Mouse (Mus musculus) stomach, postnatal 0 days (tissue): ENCODE results near the gene C1qbp. TPM values are rescaled to one million over a fixed set of nuclear protein-coding genes. Genes with fewer than 3 reads are reported as not detected.
A peak's percentile ranks its signal among the peaks of the same experiment; 100 is the strongest.

Experiments used
- ATAC-seq: fragments of 200-750 bp; cut with Nextera tagmentation; 2 replicates; pipeline ENCODE4 v1.8.0; 2017; ENCODE audit not compliant: low FRiP score, low TSS enrichment
- DNase-seq: peaks from one replicate; pipeline ENCODE4 v3.0.0-alpha.2; 2016; ENCODE audit warnings: low spot score
- H3K27ac ChIP-seq: fragments of 300-500 bp; sonication (generic); replicated peaks from 2 replicates; pipeline ENCODE4 v1.5.1; 2014; ENCODE audit warnings: mild to moderate bottlenecking, control low read depth
- H3K27me3 ChIP-seq: fragments of 300-500 bp; sonication (generic); 2 replicates; pipeline ENCODE4 v1.6.1; 2014; ENCODE audit warnings: low read length; ENCODE audit not compliant: control insufficient read depth, insufficient read depth
- H3K36me3 ChIP-seq: fragments of 300-500 bp; sonication (generic); 2 replicates; pipeline ENCODE4 v1.6.1; 2014; ENCODE audit warnings: low read length, mixed read lengths; ENCODE audit not compliant: control insufficient read depth, insufficient read depth
- H3K4me1 ChIP-seq: fragments of 300-500 bp; sonication (generic); replicated peaks from 2 replicates; pipeline ENCODE4 v1.6.1; 2014; ENCODE audit warnings: antibody characterized with exemption; ENCODE audit not compliant: control insufficient read depth, insufficient read depth
- H3K4me2 ChIP-seq: fragments of 300-500 bp; sonication (generic); replicated peaks from 2 replicates; pipeline ENCODE4 v1.6.1; 2014; ENCODE audit warnings: low read depth, mild to moderate bottlenecking, control low read depth, moderate library complexity
- H3K4me3 ChIP-seq: fragments of 300-500 bp; sonication (generic); 2 replicates; pipeline ENCODE4 v1.5.1; 2014; ENCODE audit warnings: low read depth, low read length, control low read depth
- H3K9ac ChIP-seq: fragments of 300-500 bp; sonication (generic); 2 replicates; pipeline ENCODE4 v1.6.1; 2014; ENCODE audit warnings: mild to moderate bottlenecking, low read length, control low read depth, mixed read lengths
- H3K9me3 ChIP-seq: fragments of 300-500 bp; sonication (generic); 2 replicates; pipeline ENCODE4 v1.6.1; 2016; ENCODE audit warnings: low read length; ENCODE audit not compliant: control insufficient read depth
- CTCF ChIP-seq: IDR thresholded peaks from 2 replicates; pipeline ENCODE4 v1.5.1; 2016; ENCODE audit warnings: antibody characterized with exemption, low read depth, mild to moderate bottlenecking, moderate library complexity
- EP300 ChIP-seq: optimal IDR thresholded peaks from 2 replicates; pipeline ENCODE3; 2016; ENCODE audit warnings: antibody characterized with exemption
- WGBS: fragments of 180-500 bp; shearing (Covaris S2); extraction: QIAGEN DNeasy Blood & Tissue Kit; methylation state at CpG from one replicate; pipeline ENCODE4 v1.1.7; 2014; 5-methylcytosine and 5-hydroxymethylcytosine counted together
- polyA plus RNA-seq: library from polyadenylated mRNA; unstranded; fragments of >200 nt; fragmentation: Nextera tagmentation; extraction: Ambion mirVana; gene quantifications from 2 replicates; pipeline ENCODE4 v1.2.1, GENCODE M21; 2015

C1qbp gene
- polyA plus RNA-seq, 1 experiment from 2014 or later: 175 TPM

DNA sequence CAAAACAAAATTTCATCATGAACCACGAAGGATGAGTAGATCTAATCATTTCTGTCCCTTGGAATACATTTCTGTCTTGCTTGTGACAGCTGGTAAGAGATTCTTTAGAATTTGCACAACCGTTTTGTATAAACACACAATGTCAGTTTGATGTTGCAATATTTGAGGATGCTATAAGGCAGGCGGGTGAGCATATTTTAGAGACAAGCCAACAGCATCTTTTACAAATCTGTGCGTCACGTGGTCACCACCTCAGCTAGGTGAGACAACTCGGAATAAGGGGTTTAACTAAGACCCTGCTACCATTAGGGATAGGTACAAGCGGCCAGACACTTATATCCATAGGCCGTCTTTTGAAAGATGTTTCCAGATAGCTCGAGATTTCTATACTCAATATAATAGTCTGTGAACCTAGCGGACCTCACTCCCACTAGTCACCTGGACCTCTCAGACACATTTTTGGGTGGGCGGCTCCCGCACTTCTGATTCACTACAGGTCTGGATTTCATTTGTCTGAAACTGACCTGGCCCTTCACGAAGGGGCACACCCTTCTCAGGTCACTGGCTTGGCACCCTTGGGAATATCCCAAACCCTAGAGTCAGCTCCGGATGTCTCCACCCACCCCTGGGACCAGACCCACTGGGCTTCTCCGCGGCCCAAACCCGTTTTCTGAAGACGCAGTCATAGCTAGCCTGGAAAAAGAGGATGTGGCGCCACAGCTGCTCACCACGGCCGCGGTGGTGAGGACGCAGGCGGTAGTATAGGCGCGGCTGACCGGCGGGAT, 35.8 kb upstream of the C1qbp start:
- Histone ChIP-seq H3K27me3 (no peaks in the 10 kb centered on the region), H3K4me2 (peak overlapping the region; percentile 77), H3K4me3 (peak overlapping the region; percentile 94), H3K36me3 (no peaks in the 10 kb centered on the region), H3K4me1 (0 out of 2 replicates have a peak, but pooled peaks cover 4% of the 10 kb centered on the region), H3K27ac (peak overlapping the region; percentile 75), H3K9ac (peak overlapping the region; percentile 89), H3K9me3 (no peaks in the 10 kb centered on the region)
- TF ChIP-seq CTCF (no peak), EP300 (no peak)
- ATAC-seq: peak; percentile 8
- 2% methylated on average over 28 of the region's 28 CpGs for WGBS
- no peak for DNase-seq

DNA sequence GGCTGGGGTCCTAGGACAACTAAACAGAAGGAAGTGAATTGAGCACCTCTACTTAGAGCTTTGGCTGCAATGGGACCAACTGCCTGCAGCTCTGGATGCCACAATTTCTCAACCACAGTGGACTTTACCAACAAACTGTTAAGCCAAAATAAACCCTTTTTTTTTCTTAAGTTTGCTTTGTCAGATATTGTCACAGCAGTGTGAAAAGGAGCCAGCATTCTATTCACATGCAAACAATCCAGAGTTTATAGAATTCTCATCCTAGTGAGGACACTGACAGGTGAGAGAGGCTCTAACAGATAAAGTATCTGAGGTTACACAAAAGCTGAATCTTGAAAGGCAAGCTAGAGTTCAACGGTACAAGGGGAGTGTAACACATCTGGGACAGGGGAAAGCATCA, 34.2 kb upstream of the C1qbp start:
- H3K4me1 ChIP-seq: 0 out of 2 replicates have a peak, but pooled peaks cover 4% of the 10 kb centered on the region
- no peak overlapping the region for H3K4me2 ChIP-seq
- no peak for TF ChIP-seq CTCF
- TF ChIP-seq EP300: no peak
- H3K9ac ChIP-seq: no peak overlapping the region
- no peak overlapping the region for H3K27ac ChIP-seq
- no peak for DNase-seq
- no peaks in the 10 kb centered on the region for H3K27me3 ChIP-seq
- H3K4me3 ChIP-seq: no peak overlapping the region
- no peaks in the 10 kb centered on the region for H3K9me3 ChIP-seq
- WGBS: 81% methylated on average over 1 of the region's 1 CpGs
- no peak for ATAC-seq
- H3K36me3 ChIP-seq: no peaks in the 10 kb centered on the region

DNA sequence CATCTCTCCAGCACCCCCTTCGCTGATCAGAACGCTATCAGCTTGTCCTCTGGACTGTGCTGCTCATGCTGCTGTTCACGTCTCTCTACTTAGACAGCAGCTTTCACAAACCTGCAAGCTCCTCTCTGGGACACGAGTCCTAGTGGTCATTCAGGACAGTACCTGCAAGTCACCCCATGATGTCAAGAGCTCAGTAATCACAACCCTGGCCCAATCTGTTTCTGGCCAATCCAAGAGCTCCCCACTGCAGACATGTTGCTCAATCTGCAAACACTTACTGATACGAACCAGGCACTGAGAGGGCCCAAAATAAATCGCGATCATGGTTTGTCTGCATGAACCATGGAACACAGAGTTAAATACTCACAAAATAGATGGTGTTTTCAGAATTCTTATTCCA, 29.9 kb upstream of the C1qbp start:
- H3K4me2 ChIP-seq: no peak overlapping the region
- ATAC-seq (no peak), DNase-seq (no peak)
- peaks cover 13% of the 10 kb centered on the region for H3K36me3 ChIP-seq
- no peaks in the 10 kb centered on the region for H3K27me3 ChIP-seq
- no peak overlapping the region for H3K27ac ChIP-seq
- H3K4me1 ChIP-seq: 0 out of 2 replicates have a peak, but pooled peaks cover 2% of the 10 kb centered on the region
- no peak overlapping the region for H3K9ac ChIP-seq
- no peak overlapping the region for H3K4me3 ChIP-seq
- H3K9me3 ChIP-seq: no peaks in the 10 kb centered on the region
- WGBS: 92% methylated on average over 7 of the region's 7 CpGs
- TF ChIP-seq EP300 (no peak), CTCF (no peak)

DNA sequence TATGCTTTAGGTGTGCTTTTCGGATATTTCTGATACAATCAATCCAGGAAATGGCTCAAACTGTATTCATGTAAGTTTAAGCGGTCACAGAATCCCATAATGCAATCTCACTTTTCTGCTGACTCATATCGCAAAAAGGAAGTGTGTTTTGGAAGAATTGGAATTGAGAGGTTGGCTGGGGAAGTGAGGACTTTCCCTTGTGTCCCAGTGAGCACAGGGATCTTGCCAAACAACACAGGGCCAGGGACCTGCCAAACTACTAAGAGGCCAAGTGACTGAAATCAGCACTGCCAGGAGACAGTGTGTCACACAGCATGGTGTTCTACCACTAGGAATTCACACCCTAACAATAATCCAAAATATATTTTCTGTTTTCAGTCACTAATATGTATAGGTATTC, 25.5 kb upstream of the C1qbp start:
- H3K4me2 ChIP-seq: no peak overlapping the region
- no peak overlapping the region for H3K27ac ChIP-seq
- no peak for ATAC-seq
- H3K9me3 ChIP-seq: no peaks in the 10 kb centered on the region
- H3K27me3 ChIP-seq: no peaks in the 10 kb centered on the region
- TF ChIP-seq EP300: no peak
- no peak for TF ChIP-seq CTCF
- peaks cover 15% of the 10 kb centered on the region for H3K36me3 ChIP-seq
- no peak overlapping the region for H3K4me3 ChIP-seq
- no peaks in the 10 kb centered on the region for H3K4me1 ChIP-seq
- no peak for DNase-seq
- H3K9ac ChIP-seq: no peak overlapping the region
- 85% methylated on average over 3 of the region's 3 CpGs for WGBS

DNA sequence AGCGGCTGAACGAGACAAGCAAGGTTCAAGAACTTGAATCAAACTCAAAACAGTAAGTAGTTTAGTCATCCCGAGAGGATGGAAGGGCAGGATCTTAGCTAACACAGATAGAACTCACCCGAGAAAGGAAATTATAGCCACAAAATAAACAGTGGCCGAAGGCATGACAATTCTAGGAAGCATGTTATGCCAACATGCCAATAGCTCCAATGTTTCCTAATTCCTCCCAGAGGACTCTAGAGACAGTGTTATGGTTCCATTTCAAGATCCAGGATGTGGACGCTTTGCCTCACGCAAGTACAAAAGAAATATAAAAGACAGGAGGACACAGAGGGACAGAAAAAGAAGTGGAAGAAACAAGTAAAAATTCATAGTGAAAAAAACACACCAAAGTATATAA, 25.0 kb upstream of the C1qbp start:
- Histone ChIP-seq H3K4me2 (no peak overlapping the region), H3K27ac (no peak overlapping the region), H3K4me1 (0 out of 2 replicates have a peak, but pooled peaks cover 1% of the 10 kb centered on the region), H3K4me3 (no peak overlapping the region), H3K9me3 (no peaks in the 10 kb centered on the region), H3K36me3 (peaks cover 15% of the 10 kb centered on the region), H3K27me3 (no peaks in the 10 kb centered on the region), H3K9ac (no peak overlapping the region)
- DNase-seq (no peak), ATAC-seq (no peak)
- 78% methylated on average over 7 of the region's 7 CpGs for WGBS
- no peak for TF ChIP-seq CTCF
- no peak for TF ChIP-seq EP300

DNA sequence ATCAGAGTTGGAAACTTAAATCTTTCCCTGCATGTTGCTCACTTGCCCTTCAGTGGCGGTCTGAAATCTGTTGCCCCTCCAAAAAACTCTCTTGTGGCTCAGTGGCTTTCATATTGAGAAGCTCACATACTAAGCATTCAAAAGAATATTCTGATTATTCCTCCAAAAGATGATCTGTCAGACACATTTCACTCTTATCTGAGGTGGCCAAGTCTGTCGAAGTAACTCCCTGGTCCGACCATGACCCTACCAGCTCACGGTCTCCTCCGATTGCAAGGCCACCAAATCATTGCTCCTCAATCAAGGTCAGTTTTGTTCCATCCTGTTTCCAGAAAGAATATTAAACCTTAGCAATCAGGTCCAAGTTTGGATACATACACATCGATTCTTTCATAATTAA, 24.2 kb upstream of the C1qbp start:
- H3K4me2 ChIP-seq: no peak overlapping the region
- H3K4me3 ChIP-seq: no peak overlapping the region
- 92% methylated on average over 6 of the region's 6 CpGs for WGBS
- H3K36me3 ChIP-seq: peaks cover 15% of the 10 kb centered on the region
- TF ChIP-seq EP300: no peak
- no peak for TF ChIP-seq CTCF
- H3K9me3 ChIP-seq: no peaks in the 10 kb centered on the region
- no peak overlapping the region for H3K9ac ChIP-seq
- H3K27me3 ChIP-seq: no peaks in the 10 kb centered on the region
- no peak overlapping the region for H3K27ac ChIP-seq
- H3K4me1 ChIP-seq: 0 out of 2 replicates have a peak, but pooled peaks cover 2% of the 10 kb centered on the region
- DNase-seq: no peak
- no peak for ATAC-seq
